Mouse (Mus musculus): ENCODE measurements around the gene Mgst2. TPM values are rescaled to one million over a fixed set of nuclear protein-coding genes. Genes with fewer than 3 reads are reported as not detected.

Mgst2 gene
- not detected in 2 replicates for polyA plus RNA-seq (2012; ENCODE audit: insufficient read depth, insufficient read length, low replicate concordance, missing spikeins)

DNA sequence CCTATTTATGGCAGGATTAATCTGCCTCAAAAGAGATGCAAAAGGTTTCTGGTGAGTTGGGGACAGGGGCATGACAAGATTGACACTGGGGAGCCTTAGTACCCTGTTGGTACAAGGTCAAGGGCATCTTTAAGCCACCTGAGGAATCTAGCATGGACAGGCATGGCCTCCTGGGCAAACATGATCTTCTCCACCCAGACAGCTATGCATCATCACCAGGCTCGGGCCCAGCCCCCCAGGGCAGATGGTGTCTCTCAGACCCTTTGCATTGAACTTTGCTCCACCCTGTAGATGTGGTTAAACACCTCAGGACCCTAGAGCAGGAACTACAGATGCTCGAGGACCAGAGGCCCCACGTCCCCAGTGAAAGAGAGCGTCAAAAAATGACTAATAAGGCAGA, at the start of gene Mgst2:
Mgst2 (plus strand) TSS at position 301 of the 400 bp plus-strand sequence.
- 64% methylated on average over 4 of the region's 4 CpGs for WGBS
- Histone ChIP-seq H3K27ac (ENCODE audit: insufficient read depth, low read depth, low read length) (no peak within 1 kb of the TSS), H3K4me3 (ENCODE audit: insufficient read depth, low read depth, low read length) (no peak within 1 kb of the TSS), H3K4me1 (ENCODE audit: control insufficient read depth, insufficient read depth, low read length) (peaks cover 3% of the 10 kb centered on the region; the same call in 1 of the 2 replicates)
- TF ChIP-seq POLR2A (IDR thresholded peaks at IDR 0.05; ENCODE audit: insufficient read depth, low read depth, low read length) = no peak
- TF ChIP-seq CTCF (IDR thresholded peaks at IDR 0.05; ENCODE audit: insufficient read depth, low read depth, low read length) = no peak

DNA sequence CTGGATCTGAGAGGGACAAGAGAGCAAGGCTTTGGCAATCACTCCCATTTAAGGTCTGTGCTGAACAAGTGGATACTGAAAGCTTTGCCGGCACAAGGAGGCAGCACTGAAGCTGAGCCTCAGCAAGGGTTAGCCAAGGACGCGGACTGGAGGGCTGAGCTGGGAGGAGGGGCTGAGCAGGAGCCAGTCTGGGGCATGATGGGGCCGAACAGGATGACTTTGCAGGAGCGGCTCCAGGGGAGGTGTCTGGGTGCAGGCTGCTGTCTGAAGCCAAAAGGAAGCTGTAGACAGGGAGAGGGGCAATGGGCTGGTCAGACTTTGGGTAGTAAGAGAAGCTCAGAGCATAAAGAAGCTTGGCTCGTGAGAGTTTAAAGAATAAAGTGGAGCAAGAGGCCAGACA, 48.2 kb upstream of the Mgst2 start:
- no peak overlapping the region for H3K4me3 ChIP-seq (ENCODE audit: insufficient read depth, low read depth, low read length)
- WGBS = 15% methylated on average over 6 of the region's 6 CpGs
- TF ChIP-seq CTCF (IDR thresholded peaks at IDR 0.05; ENCODE audit: insufficient read depth, low read depth, low read length) (no peak), POLR2A (IDR thresholded peaks at IDR 0.05; ENCODE audit: insufficient read depth, low read depth, low read length) (no peak)
- no peak overlapping the region for H3K27ac ChIP-seq (ENCODE audit: insufficient read depth, low read depth, low read length)
- peaks cover 4% of the 10 kb centered on the region for H3K4me1 ChIP-seq (ENCODE audit: control insufficient read depth, insufficient read depth, low read length)

DNA sequence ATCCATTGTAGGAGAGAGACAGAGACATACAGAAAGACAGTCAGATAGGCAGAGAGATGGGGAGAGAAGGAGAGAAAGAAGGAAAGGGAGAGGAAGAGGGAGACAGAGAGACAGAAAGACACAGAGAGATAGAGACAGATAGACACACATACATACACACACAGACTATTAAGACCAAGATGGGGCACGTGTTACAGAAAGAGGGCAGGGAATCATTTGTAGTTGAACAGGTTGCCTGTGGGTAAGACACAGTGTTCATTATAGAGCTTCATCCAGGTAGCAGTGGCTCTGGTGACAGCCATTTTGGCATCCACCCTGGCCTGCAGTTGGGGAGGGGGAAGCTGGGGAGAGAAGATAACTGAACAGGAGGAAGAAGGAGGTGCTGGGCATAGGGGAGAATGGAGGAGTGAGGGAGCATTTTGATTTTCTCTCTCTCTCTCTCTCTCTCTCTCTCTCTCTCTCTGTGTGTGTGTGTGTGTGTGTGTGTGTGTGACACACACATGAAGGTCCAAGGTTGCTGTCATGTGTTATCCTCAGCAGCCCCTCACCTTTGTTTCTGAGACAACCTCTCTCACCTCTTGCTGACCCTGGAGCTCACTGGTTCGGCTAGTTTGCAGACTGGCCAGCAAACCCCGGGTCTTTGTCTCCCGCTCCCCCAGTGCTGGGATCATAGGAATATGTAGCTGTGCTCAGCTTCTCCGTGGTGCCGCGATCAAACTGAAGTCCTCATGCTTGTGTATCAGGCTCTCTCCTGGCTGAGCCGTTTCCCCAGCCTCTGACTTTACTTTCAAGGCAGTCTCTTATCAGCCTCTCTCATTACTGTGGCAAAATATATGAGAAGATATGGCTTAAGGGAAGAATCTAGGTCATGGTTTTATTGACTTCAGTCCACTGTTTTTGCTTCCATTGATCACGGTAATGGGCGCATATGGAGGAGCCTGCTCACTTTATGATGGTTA, 47.5 kb upstream of the Mgst2 start:
- Histone ChIP-seq H3K4me1 (ENCODE audit: control insufficient read depth, insufficient read depth, low read length) (peaks cover 4% of the 10 kb centered on the region), H3K4me3 (ENCODE audit: insufficient read depth, low read depth, low read length) (no peak overlapping the region), H3K27ac (ENCODE audit: insufficient read depth, low read depth, low read length) (no peak overlapping the region)
- TF ChIP-seq CTCF (IDR thresholded peaks at IDR 0.05; ENCODE audit: insufficient read depth, low read depth, low read length) (no peak), POLR2A (IDR thresholded peaks at IDR 0.05; ENCODE audit: insufficient read depth, low read depth, low read length) (no peak)
- 88% methylated on average over 10 of the region's 10 CpGs for WGBS

DNA sequence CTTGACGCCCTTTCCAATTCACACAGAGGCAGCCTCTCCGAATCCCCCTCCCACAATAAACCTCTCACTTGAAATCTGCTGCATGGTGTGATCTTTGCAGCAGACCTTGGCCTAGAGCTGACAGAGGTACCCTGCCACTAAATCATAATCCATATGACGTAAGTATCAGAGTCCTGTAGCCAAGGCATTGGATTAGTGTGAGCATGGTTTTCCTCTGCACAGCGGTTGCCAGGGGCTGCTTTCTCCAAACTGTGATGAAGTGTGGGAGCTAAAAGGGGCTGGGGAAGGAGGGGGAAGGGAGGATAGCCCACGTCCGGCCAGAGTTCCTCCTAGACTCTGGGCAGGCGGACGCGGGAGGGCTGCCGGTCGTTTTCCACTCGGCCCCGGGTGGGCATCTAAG, 45.9 kb upstream of the Mgst2 start:
- WGBS = 84% methylated on average over 13 of the region's 13 CpGs
- Histone ChIP-seq H3K4me3 (ENCODE audit: insufficient read depth, low read depth, low read length) (no peak overlapping the region), H3K4me1 (ENCODE audit: control insufficient read depth, insufficient read depth, low read length) (peaks cover 4% of the 10 kb centered on the region), H3K27ac (ENCODE audit: insufficient read depth, low read depth, low read length) (no peak overlapping the region)
- TF ChIP-seq POLR2A (IDR thresholded peaks at IDR 0.05; ENCODE audit: insufficient read depth, low read depth, low read length) (no peak), CTCF (IDR thresholded peaks at IDR 0.05; ENCODE audit: insufficient read depth, low read depth, low read length) (no peak)

DNA sequence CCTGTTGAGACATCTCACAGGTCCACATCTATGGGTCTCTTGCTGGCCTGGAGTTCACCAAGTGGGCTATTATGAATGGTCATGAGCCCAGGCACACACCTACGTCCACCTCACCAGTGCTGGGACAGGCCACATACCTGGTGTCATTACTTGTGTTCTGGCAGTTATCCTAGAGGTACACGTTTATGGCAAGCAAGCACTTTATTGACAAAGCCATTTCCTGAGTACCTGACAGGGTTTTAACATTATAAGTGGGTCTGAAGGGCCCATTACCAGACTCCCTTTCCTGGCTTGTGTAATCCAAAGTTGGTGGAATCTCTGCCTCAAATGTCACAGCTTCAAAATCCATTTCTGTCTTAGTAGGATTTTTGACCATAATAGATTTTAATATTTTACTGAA, 36.2 kb upstream of the Mgst2 start:
- Histone ChIP-seq H3K4me1 (ENCODE audit: control insufficient read depth, insufficient read depth, low read length) (no peaks in the 10 kb centered on the region), H3K4me3 (ENCODE audit: insufficient read depth, low read depth, low read length) (no peak overlapping the region), H3K27ac (ENCODE audit: insufficient read depth, low read depth, low read length) (no peak overlapping the region)
- WGBS = 88% methylated on average over 2 of the region's 2 CpGs
- no peak for TF ChIP-seq CTCF (IDR thresholded peaks at IDR 0.05; ENCODE audit: insufficient read depth, low read depth, low read length)
- no peak for TF ChIP-seq POLR2A (IDR thresholded peaks at IDR 0.05; ENCODE audit: insufficient read depth, low read depth, low read length)

DNA sequence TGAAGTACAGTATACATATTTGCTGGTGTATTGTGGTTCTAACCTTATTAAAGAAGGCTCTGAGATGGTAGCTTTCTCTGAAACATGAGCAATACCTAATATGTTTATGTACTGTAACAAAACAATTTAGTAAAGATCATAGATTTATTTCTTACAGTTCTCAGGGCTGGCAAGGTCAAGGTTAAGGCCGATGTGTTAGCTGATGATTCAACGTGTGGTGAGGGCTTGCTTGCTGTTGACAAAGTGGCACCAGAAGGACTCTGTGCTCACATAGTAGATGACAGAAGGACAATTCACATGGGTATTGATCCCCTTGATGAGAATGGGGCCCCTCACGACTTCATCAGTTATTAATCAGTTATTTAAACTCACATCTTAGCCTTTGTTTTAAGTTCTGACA, 32.4 kb upstream of the Mgst2 start:
- TF ChIP-seq CTCF (IDR thresholded peaks at IDR 0.05; ENCODE audit: insufficient read depth, low read depth, low read length) (no peak), POLR2A (IDR thresholded peaks at IDR 0.05; ENCODE audit: insufficient read depth, low read depth, low read length) (no peak)
- Histone ChIP-seq H3K4me1 (ENCODE audit: control insufficient read depth, insufficient read depth, low read length) (no peaks in the 10 kb centered on the region), H3K27ac (ENCODE audit: insufficient read depth, low read depth, low read length) (no peak overlapping the region), H3K4me3 (ENCODE audit: insufficient read depth, low read depth, low read length) (no peak overlapping the region)
- 82% methylated on average over 3 of the region's 3 CpGs for WGBS

DNA sequence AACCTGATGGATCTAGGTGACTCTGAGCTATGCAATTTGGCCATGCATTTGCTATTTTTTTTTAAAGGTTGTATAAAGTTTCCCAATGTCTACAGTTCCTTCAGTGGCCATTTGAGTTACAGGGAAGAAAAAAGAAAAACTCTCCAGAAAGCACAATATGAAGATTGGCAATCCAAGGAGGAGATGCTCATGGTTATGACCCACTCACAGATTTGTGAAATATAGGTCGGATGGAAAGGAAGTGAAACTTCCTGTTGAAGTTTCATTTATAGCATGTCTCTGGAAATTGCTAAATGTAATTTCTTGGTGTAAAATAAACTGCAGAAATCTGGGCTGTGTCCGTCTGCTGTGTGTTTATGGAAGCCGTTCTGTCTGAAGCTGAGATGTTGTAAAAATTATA, 31.2 kb upstream of the Mgst2 start:
- 58% methylated on average over 3 of the region's 3 CpGs for WGBS
- H3K27ac ChIP-seq (ENCODE audit: insufficient read depth, low read depth, low read length) = no peak overlapping the region
- TF ChIP-seq CTCF (IDR thresholded peaks at IDR 0.05; ENCODE audit: insufficient read depth, low read depth, low read length) (no peak), POLR2A (IDR thresholded peaks at IDR 0.05; ENCODE audit: insufficient read depth, low read depth, low read length) (no peak)

DNA sequence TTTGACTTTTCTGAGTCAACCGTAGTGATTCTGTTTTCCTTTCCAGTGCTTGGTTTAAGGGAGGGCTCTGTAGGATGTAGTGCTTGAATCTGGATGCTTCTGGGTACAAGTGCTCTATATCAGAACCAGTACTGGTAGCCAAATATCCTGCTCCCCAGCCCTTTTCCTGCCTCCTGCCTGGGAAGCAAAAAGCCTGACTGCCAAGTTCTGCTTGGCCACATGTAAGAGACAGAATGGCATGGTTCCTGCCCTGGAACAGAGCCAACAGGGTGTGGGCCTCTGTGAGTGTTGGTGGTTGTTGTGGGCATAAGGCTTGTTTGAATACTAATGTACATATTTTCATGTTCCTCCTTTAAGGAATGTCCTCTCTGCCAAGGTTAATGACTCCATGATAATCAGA, 29.4 kb upstream of the Mgst2 start:
- 97% methylated on average over 1 of the region's 1 CpGs for WGBS
- no peak for TF ChIP-seq POLR2A (IDR thresholded peaks at IDR 0.05; ENCODE audit: insufficient read depth, low read depth, low read length)
- TF ChIP-seq CTCF (IDR thresholded peaks at IDR 0.05; ENCODE audit: insufficient read depth, low read depth, low read length) = no peak
- peaks cover 3% of the 10 kb centered on the region for H3K4me1 ChIP-seq (ENCODE audit: control insufficient read depth, insufficient read depth, low read length)
- H3K4me3 ChIP-seq (ENCODE audit: insufficient read depth, low read depth, low read length) = no peak overlapping the region
- no peak overlapping the region for H3K27ac ChIP-seq (ENCODE audit: insufficient read depth, low read depth, low read length)

More for the DNA sequence above, 31.2 kb upstream of the Mgst2 start:
- H3K4me3 ChIP-seq (ENCODE audit: insufficient read depth, low read depth, low read length) = no peak overlapping the region
- H3K4me1 ChIP-seq (ENCODE audit: control insufficient read depth, insufficient read depth, low read length) = no peaks in the 10 kb centered on the region

DNA sequence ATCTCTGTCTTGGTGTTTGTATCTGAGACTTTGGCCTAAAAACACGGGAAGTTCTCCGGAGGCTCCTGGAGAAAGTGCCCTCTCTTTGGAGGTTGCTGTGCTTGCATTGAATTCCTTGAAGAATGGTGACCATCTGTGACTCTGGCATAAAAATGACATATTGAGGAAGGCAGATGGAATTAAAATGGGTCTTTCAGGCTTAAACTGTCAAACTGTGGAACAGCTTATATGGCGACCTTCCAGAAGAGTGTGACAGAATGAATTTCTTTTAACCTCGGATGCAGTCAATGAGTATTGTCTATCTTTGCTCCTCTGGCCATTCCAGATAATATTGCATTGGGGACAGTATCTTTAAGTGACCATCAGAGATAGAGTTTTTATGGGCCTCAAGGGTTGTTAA, 28.2 kb upstream of the Mgst2 start:
- TF ChIP-seq POLR2A (IDR thresholded peaks at IDR 0.05; ENCODE audit: insufficient read depth, low read depth, low read length) = no peak
- no peak for TF ChIP-seq CTCF (IDR thresholded peaks at IDR 0.05; ENCODE audit: insufficient read depth, low read depth, low read length)
- H3K4me3 ChIP-seq (ENCODE audit: insufficient read depth, low read depth, low read length) = no peak overlapping the region
- no peak overlapping the region for H3K27ac ChIP-seq (ENCODE audit: insufficient read depth, low read depth, low read length)
- H3K4me1 ChIP-seq (ENCODE audit: control insufficient read depth, insufficient read depth, low read length) = peaks cover 3% of the 10 kb centered on the region
- 81% methylated on average over 4 of the region's 4 CpGs for WGBS
